Mouse (Mus musculus): ENCODE results near the gene Ube2f.

The Ube2f gene

DNA sequence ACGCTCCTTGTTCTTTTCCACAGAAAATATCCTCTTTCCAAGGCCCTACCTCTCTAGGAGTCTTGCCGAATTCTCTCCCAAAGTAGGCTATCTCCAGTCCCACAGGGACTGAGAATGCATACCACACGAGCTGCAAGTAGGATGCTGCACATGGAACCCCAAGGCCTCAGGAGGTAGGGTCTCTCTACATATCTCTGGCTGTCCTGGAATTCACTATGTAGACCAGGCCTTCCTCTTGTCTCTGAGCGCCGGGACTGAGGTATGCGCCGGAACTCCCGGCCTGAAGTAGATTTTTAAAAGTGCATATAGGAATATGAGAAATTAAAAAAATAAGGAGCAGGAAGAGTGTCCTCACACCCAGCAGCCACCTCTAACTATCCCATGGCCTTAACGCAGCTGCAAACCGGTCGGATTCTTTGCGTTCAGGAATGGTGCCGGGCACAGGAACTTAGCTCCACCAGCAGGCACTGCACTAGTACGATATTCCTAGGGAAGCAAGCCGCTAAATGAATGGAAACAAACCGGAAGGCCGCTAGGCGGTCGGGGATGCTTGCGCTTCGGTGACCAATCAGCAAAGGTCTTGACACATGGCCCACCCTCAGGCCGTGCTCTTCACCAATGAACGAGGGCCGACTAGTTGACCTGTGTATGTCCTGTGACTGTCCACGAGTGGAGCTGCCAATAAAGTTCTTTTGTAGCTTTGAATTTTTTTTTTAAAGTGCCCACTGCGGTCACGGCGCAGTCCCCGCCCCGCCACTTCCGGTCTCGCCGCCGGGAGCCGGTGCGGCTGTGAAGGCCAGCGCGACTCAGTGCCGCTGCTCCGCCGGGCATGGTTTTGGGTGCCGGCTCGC is at the start of gene Ube2f:
Gene Ube2f, plus strand, starts transcription at position 741 of the 851 bp plus-strand sequence.
- peak; percentile 98 for DNase-seq (ENCODE audit: low spot score)

DNA sequence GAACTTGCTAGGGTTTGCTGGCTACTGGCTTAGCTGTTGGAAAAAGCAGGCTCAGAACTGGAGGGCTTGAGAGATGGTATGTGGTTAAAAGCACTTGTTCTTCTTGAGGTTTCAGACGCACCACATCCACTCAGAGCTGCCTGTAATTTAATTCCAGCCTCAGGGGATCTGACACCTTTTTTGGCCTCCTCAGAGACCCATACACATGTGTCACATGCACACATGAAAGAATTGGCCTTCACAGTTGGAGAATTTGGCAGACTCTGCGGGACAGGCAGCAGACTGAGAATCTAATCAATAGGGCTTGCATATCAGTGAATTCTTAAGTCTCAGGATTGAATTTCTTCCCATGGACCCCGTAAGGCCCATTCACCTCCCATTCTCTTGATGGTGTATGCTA is 49.0 kb upstream of the Ube2f start:
- DNase-seq (ENCODE audit: low spot score): no peak

DNA sequence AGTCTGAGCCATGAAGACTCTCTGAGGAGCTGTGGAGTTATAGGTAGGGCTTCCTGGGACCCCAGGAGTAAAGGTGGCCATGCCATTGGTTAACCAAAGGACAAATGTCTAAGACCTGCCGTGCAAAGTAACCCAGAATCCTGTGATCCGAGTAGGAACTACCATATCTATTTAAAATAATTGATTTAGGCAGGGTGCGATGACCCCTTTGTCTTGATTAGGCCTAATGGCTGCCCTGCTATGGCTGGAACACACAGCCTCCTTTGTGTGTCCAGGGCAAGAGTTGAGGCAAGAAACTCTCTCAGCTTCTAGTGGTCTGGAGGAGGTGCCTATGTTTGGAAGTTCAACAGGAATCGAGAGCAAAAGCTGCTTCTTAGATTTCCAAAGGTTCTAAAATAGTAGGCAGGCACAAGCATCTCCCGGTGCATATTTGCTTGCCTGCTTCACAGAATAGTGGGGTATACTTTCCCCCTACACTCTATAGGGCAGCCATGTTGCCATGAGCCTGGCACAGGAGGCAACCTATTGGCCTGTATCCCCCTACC is 45.8 kb upstream of the Ube2f start:
- DNase-seq (ENCODE audit: low spot score): no peak

DNA sequence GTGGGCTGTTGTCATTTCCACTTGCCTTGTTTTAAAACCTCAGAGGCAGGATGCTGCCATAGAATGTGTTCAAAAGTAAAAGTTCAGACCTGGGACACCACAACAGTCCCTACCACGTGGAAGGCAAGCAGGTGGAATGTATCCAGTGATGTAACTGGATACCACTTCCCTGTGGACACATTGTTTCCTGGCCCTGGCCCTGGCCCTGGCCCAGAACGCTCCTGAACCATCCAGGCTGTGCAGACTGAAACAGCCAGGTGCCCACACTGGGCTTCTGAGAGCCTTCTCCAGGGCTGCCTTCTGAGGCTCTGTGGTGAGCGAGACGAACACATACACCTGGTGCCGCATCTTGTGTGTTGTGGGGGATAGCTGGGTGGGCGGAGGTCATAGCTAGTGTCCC is 44.5 kb upstream of the Ube2f start:
- DNase-seq (ENCODE audit: low spot score): no peak

DNA sequence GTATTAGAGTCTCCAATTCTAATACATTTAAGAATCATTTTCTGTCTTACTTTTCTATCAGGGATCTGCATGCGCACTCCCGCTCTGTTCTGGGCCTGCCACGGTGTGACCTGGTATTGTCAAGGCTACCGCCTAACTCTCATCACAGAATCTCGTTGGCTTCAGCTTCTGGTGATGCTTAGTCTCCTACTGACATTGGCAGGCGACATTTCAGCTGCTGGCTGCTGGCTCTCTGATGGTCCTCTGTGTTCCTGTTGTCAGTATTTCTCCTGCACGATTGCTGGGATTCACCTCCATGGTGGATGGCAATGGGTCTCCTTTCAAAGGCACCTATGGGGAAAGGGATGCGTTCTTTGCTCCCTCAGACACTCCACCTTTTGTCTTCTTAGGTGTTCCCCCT is 43.8 kb upstream of the Ube2f start:
- no peak for DNase-seq (ENCODE audit: low spot score)

DNA sequence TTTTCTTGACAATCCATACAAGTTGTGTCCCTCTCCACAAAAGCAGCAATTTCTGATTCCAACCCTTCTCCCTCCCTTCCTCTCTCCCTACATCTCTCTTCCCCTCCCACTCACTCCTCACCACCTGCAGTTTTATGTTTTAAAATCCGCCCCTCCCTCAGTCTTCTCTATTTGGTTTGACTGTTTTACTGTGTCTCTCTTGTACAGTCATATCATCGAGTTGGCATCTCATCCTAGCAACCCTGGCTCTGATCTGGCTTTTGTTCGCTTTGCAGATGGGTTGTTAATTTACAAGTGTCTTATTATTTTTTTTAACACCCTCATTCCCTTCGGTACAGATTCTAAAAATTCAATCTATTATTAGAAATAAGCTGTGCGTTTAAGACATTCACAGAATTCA is 43.2 kb upstream of the Ube2f start:
- DNase-seq (ENCODE audit: low spot score): no peak

DNA sequence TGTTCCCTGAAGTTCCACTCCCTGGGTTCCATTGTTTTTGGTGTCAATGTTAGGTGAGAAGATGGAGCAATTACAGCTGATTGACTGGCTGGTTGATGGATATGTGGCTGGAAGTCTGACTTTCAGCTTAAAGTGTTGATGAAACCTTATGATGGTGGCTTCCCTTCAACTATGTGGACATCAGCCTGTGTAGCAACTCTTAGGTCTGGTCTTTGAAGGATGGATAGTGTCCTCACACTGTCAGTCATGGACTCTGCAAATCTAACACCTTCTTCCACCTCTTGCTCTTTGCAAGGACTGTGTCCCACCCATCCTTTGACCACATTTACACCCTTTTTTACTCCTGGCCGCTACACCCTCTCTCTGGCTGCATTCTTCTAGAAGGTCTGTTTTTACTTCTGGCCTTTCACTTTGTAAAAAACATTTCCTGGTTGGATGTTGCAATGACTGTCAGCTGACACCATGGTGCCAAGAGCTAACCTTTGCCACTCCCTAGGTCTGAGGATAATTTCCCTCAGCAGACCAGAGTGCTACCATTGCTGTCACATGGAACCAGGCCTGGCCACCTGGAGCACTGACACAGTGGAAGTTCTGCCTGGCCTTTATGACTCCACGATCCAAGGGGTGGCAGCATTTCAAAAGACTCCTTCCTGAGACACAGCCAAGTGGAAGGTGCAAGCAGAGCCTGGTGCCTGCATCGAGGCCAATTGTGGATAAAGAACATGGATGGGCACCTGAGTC is 42.6 kb upstream of the Ube2f start:
- no peak for DNase-seq (ENCODE audit: low spot score)

DNA sequence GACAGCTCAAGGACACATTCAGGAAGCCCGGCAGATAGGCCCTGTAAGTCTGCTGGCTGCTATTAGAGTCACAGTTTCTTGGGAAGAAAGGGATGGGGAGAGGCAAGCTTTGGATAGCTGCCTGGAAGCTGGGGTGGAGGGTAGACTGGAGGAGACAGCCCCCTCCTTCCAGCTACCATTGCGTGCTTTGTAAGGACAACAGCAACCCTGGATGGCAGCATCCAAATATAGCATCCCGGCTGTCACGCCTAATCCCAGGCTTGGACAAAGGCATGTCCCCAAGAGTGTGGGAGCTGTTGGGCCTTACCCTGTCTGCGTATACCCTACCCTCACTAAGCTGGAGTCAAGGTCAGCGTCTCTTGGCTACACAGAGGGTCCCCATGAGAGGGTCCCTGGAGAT is 40.8 kb upstream of the Ube2f start:
- no peak for DNase-seq (ENCODE audit: low spot score)

DNA sequence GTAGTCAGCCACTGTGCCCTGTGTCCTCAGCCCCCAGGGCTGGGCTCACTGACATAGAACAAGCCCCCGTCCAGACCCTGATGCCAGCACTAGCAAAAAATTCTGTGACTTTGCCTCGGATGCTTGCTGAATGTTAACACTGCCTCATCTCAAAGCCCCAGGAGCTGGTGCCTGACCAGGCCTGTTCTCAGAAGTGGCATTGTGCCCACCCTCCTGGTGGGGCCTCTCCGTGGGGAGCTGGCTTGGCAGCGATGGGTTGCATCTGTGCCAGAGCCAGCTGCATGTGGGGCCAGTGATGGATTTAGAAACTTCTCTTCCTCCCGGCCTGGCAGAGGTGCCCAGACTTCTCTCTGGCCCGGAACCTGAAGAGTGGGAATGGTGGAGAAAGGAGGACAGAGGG is 40.3 kb upstream of the Ube2f start:
- peak; percentile 26 for DNase-seq (ENCODE audit: low spot score)

DNA sequence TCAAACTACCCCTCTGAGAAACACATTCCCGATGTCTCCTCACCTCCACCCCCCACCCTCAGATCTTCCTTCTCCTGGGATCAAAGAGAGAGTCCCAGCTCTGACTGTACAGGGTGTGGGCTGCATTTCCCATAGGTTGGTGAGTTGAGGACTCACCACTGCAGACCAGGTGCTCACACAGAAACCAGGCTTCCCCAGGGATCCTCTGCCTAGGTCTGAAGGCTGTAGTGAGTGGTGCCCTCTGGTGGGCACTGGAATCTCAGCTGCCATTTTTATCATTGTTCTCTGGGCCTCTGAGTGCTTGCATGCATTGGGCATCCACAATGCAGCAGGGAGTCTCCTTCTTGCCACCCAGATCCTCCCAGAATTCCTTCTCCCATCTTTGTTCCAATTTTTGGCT is 39.0 kb upstream of the Ube2f start:
- DNase-seq (ENCODE audit: low spot score): peak; percentile 43

DNA sequence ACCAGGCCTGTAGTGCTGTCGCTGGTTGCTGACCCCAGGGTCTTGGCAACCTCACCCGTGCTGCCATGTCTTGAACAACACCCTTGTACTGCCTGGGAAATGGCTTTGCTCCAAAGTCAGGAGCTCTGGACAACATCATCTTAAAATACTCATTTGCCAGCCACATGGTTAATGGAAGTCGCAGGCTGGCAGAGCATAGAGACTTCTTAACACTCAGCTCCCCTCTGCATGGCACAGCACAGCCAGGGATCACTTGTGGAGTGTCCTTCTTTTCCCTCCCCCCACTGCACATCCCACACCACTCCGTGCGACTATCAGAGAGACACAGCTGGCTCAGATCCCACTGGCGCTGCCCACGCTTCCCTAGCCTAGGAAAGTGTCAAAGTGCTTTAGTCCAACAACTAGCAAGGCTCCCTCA is 38.5 kb upstream of the Ube2f start:
- peak; percentile 20 for DNase-seq (ENCODE audit: low spot score)

DNA sequence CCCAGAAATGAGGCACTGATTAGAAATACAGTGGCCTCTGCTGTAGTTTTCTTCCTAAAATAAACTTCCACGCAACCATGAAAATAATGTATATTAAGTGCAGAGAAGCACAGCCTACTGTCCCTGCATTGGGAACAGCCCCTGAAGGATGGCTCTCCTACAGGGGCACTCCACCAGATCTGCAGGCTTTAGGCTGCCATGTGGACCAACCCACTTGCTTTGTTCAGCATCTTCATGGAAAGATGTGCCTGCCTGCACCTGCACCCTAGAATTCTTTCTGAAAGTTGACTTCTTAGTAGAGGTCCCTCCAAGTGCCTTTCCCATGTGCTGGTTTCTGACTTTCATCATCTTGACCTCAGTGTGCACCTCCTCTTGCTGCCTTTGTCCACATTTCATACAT is 34.8 kb upstream of the Ube2f start:
- no peak for DNase-seq (ENCODE audit: low spot score)

DNA sequence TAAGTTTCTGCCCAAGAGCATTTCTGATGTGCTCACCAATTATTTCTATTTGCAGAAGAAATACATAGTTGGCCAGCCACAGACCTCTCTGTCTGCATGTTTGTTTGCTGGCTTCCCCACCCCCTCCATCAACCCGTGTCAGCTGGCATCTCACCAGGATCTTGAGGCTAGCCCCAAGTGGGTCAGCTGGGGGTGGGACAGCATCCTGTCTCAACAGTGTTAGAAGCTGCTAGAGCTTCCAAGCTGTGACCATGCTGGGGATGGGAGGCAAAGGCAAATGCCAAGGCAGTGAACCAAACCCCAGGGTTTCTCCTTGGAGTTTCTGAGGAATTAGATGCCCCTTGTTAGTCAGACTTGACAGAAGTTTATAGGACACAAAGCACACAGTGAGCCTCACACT is 34.1 kb upstream of the Ube2f start:
- no peak for DNase-seq (ENCODE audit: low spot score)

DNA sequence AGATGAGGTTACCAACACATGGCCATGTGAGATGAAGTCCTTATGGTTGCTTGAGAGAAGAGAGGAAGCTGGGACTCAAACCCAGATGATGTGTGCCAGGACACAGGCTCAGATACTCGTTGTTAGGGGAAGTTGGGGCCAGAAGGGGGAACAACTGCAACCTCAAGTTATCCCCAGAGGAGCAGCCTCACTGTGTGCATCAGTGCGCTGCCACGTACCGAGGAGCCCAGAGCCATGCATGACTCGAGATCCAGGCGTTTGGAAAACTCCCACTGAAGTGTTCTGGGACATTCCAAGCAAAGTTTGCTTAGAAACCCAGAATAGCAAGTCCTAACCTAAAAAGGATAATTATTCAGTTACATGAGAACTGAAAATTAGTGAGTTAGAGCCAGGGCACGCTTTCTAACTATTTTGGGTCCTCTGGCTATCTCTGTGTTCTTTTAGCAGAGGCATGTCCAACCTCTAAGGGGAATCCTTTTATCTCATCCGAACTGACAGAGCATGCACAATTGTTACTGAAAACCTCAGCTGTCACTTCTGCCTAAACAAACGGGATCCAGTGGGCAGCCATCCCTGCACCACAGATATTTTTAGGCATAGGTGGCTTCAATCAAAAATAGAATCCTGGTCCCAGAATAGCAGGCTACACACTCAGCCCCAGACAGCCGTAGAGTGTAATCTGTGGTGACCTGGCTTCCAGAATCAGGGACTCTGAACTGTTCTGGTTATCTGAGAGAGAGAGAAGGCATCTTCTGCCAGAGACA is 33.4 kb upstream of the Ube2f start:
- DNase-seq (ENCODE audit: low spot score): no peak

DNA sequence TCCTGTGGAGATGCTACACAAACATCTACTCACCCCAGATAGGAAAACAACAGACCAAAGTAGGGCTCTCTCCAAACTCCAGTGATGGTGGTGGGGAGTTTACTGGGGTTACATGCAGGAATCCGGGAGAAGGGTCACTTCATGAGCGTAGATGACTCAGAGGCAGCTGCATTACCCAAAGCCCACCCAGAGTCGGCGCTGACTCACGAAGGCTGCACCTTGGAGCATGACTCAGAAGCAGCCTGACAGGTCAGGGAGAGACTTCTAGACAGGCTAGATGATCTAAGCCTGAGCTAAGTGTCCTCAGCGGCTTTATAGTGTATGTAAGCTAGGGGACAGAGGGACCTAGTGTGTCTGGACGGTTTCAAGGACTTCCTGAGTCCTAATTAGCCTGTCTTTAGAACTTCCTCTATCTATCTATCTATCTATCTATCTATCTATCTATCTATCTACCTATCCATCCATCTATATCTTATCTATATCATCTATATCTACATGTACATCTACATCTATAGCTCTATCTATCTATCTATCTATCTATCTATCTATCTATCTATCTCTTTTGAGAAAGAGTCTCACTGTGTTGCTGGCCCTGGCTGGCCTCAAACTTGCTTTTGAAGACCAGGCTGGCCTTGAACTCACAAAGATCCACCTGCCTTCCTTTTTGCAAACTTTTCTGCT is 30.3 kb upstream of the Ube2f start:
- DNase-seq (ENCODE audit: low spot score): no peak

DNA sequence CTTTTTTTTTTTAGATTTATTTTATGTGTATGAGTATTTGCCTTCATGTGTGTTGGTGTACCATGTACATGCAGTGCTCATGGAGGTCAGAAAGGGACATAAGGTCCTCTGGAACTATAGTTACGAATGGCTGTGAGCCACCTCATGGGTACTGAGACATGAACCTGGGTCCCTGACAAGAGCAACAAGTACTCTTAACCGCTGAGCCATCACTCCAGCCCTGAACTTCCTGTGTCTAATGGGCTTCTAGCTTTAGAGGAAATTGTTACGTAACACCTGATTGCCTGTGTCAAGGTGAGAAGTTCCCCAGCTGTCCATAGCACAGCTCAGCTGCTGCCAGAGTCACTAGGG is 29.8 kb upstream of the Ube2f start:
- DNase-seq (ENCODE audit: low spot score): no peak

DNA sequence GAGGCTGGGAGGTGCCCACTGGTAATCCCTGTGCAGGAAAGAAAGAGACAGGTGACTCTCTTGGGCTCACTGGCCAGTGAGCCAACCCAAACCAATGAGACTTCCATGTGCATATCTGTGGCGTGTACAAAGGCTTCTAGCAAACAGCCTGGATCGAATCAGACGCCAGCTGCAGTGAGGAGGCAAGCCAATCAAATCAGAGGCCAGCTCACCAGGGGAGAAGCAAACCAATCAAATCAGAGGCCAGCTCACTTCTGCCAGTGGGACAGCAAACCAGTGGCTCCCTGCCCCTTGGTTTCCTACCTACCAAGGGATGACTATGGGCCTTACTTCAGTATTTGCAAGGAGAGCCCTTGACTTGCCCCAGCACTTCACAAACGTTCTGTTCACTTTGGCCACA is 23.5 kb upstream of the Ube2f start:
- DNase-seq (ENCODE audit: low spot score): no peak

DNA sequence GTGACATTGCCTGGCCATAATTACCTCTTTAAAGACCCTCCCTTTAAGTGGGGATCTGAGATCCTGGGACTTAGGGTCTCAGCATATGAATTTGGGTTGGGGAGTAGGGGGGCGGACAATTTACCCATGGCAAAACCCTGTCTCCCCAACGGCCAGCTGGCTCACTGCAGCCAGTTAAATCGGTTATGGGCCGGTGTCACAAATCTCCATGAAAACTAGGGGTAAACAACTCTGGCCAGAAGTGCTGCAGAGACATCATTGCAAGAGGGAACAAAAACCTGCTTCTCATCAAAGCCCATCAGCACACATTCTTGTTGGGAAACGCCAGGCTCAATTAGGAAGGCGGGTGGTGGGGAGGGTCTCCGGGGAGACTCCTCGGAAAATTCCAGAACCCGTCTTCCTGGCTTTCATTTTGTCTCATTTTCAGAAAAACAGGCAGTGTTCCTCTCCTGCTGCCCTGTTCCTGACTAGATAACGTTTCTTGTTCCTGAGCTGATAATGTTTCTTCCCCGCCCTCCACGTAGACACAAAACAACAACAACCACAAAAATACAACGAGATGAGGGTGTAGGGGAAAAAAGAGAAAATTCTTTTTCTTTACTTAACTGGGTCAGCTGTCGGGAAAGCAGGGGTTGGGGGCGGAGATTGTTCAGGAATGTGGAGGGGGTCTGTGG is 22.6 kb upstream of the Ube2f start:
- no peak for DNase-seq (ENCODE audit: low spot score)

DNA sequence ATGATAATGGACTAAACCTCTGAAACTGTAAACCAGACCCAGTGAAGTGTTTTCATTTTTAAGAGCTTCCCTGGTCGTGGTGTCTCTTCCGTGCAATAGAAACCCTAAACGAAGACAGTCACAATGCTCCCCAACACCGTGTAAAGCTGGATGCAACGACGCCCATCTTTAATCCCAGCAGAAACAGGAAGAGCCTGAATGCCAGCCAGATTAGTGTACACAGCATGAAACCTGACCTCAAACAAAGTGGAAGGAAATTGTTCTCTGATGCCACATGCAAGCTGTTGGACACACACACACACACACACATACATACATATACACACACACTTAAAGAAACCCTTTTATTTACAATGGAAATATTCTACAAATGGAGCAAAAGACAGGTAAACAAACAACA is 19.0 kb upstream of the Ube2f start:
- DNase-seq (ENCODE audit: low spot score): no peak

DNA sequence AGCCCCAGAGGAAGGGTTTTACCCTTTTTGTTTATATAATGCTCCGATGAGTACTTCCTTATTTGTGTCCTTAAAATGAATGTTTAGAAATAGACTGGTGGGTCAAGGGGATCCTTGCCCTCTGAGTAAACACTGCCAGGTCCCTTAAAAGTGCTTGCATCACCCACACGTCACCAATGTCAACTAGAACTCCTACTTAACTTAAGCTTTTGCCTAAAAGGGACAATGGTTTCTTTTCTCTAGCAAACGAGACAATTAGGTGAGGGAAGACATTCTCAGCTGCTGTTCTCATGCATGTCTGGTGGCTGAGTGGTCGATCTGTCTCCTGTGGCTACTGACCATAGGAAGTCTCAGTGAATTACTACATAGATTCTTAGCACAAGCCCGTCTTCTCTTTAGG is 18.2 kb upstream of the Ube2f start:
- DNase-seq (ENCODE audit: low spot score): no peak

DNA sequence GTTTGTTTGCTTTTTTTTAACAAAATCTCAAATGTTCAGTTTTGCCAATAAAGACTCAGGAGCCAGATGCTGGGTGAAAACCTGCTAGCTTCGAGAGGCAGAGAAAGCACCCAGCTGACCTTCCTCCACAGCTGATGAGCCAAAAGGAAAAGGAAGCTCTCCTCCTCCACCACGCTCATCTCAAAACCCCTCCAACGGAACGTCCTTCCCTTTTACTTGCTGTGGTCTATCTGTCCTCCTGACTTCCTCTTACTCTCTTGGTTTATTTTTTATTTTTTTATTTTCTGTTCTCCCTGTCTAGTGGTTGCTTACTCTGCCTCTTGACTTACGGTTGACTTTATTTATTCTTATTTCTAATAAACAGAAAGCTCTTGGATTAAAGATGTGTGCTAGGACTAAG is 14.7 kb upstream of the Ube2f start:
- DNase-seq (ENCODE audit: low spot score): no peak

DNA sequence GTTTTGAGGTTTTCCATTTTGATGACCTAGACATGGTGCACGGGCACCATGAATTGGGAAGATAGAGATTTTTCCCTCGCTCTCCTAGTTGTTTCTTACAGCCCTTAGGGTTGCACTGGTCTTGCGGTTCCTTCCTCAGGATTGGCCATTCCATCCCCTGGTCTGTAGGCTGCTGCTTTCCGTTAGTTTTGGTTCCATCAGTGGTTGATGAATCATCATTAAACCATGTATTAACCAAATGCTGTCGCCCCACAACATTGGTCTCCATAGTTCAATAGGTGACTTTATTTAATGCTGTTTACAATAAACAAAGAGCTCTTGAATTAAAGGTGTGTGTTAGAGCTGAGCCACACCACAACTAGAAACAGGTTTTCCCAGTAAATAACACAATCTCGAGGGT is 12.4 kb upstream of the Ube2f start:
- DNase-seq (ENCODE audit: low spot score): no peak

All from MN1 (cell line).